Mouse (Mus musculus): ENCODE results near the gene Oxct2a.

Gene Oxct2a

DNA sequence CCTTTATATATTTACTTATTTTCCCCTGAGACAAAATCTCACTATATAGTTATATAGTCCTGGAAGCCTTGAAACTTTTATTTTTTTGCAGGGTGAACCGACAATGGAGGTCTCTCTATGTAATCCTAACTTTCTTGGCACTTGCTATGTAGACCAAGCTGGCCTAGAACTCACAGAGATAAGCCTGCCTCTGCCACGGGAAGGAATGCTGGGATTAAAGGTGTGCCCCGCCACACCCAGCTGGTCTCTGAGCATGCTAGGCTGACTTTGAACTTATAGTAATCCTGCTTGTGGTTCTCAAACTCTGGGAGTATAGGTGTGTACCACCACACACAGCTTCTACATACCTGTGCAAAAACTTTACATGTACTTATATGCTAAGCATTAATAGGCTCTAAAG is 43.3 kb downstream of the Oxct2a start:
- DNase-seq (ENCODE audit: low spot score), result no peak
